Mouse (Mus musculus) neural tube, embryonic 14.5 days (tissue): ENCODE results near the gene Sult1c2. TPM values are rescaled to one million over a fixed set of nuclear protein-coding genes. Genes with fewer than 3 reads are reported as not detected.
"Not testable (repeated sequence)": the region's sequence is repeated elsewhere in the genome, so short reads cannot be mapped to it uniquely, and the experiment has no call there.

Source experiments
- ATAC-seq: fragments of 200-750 bp; cut with Nextera tagmentation; 2 replicates; pipeline ENCODE4 v1.8.0; 2017; ENCODE audit warnings: low read depth, mild to moderate bottlenecking, moderate TSS enrichment, moderate library complexity
- H3K27ac ChIP-seq: fragments of 300-500 bp; sonication (generic); 2 replicates; pipeline ENCODE4 v1.5.1; 2014; ENCODE audit warnings: low read depth, mild to moderate bottlenecking, control low read depth, low read length, moderate library complexity, mixed read lengths
- H3K27me3 ChIP-seq: fragments of 300-500 bp; sonication (generic); 2 replicates; pipeline ENCODE4 v1.6.1; 2014; ENCODE audit warnings: low read length; ENCODE audit not compliant: control insufficient read depth, insufficient read depth
- H3K36me3 ChIP-seq: fragments of 300-500 bp; sonication (generic); 2 replicates; pipeline ENCODE4 v1.6.1; 2014; ENCODE audit warnings: low read length, mixed read lengths; ENCODE audit not compliant: control insufficient read depth, insufficient read depth
- H3K4me1 ChIP-seq: fragments of 300-500 bp; sonication (generic); 2 replicates; pipeline ENCODE4 v1.6.1; 2014; ENCODE audit warnings: low read length; ENCODE audit not compliant: control insufficient read depth, insufficient read depth
- H3K4me2 ChIP-seq: fragments of 300-500 bp; sonication (generic); 2 replicates; pipeline ENCODE4 v1.6.1; 2014; ENCODE audit warnings: mild to moderate bottlenecking, low read depth, low read length, control low read depth
- H3K4me3 ChIP-seq: fragments of 300-500 bp; sonication (generic); 2 replicates; pipeline ENCODE4 v1.5.1; 2014; ENCODE audit warnings: low read depth, low read length, control low read depth, mixed read lengths
- H3K9ac ChIP-seq: fragments of 300-500 bp; sonication (generic); replicated peaks from 2 replicates; pipeline ENCODE4 v1.6.1; 2014; ENCODE audit warnings: low read depth, mild to moderate bottlenecking, control low read depth, low read length, mixed read lengths
- H3K9me3 ChIP-seq: fragments of 300-500 bp; sonication (generic); 2 replicates; pipeline ENCODE4 v1.6.1; 2016; ENCODE audit warnings: low read length; ENCODE audit not compliant: control insufficient read depth
- WGBS: fragments of 180-500 bp; shearing (Covaris S2); extraction: QIAGEN DNeasy Blood & Tissue Kit; methylation state at CpG from one replicate; pipeline ENCODE4 v1.1.7; 2014; 5-methylcytosine and 5-hydroxymethylcytosine counted together
- polyA plus RNA-seq: library from polyadenylated mRNA; unstranded; fragments of >200 nt; fragmentation: Nextera tagmentation; extraction: Ambion mirVana; gene quantifications from 2 replicates; pipeline ENCODE4 v1.2.1, GENCODE M21; 2014

The Sult1c2 gene
- not detected in 2 replicates for polyA plus RNA-seq

DNA sequence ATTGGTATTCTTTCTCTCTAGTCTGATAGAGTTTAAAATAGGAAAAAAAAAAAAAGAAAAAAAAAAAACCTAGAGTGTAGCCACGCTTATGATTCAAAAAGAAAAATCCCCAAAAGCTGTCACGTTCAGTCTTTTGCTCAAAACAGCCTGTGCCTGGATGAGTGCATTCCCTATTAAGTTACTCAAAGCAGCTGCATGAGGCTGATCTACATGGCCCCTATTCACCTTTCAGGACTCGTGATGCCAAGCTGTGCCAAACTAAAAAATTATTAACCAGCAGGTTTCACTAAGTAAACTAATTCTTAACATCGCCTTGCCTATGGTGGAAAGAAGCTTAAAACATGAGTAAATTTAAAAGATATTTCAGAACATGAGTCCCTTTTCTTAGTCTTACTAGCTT lies at the start of gene Sult1c2:
Gene Sult1c2 (minus strand): TSS at position 134 of the 400 bp plus-strand sequence.
- Histone ChIP-seq H3K9me3 (no peaks in the 10 kb centered on the region), H3K36me3 (no peaks in the 10 kb centered on the region), H3K4me1 (no peaks in the 10 kb centered on the region), H3K9ac (no peak within 1 kb of the TSS), H3K4me2 (no peak within 1 kb of the TSS), H3K27ac (no peak within 1 kb of the TSS), H3K27me3 (no peaks in the 10 kb centered on the region), H3K4me3 (no peak within 1 kb of the TSS)
- ATAC-seq, result no peak
- 92% methylated on average over 4 of the region's 4 CpGs for WGBS

DNA sequence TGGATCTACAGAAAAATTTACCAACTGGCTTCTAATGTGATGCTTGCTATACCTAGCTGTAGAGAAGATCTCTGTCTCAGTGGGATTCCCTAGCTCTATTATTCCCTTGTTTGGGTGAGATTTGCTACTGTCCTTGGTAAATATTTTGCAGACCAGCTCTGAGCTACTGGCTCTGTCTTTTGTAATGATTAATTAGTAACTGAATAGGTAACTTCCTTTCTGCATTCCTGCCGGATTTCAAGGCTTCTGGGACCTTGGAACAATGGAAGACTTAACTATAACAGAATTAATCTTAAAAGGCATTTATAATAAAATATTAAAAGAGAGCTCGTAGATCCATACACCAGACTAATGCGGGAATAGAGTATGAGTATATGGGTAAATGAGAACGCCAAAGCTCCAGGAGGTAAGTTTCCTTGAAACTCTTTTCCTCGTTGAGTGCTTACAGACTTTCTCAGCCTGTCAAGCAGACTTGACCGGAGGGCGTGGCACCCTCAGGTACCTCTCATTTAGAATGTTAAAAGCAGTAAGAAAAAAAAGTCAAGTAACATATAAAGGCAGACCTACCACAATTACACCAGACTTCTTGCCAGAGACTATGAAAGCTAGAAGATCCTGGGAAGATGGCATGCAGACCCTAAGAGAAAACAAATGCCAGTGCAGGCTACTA lies 33.0 kb upstream of the Sult1c2 start:
- H3K36me3 ChIP-seq, H3K27ac ChIP-seq, ATAC-seq, H3K27me3 ChIP-seq, H3K4me2 ChIP-seq, H3K4me1 ChIP-seq, H3K9me3 ChIP-seq, H3K9ac ChIP-seq, H3K4me3 ChIP-seq: not testable (repeated sequence)
- 86% methylated on average over 7 of the region's 7 CpGs for WGBS

DNA sequence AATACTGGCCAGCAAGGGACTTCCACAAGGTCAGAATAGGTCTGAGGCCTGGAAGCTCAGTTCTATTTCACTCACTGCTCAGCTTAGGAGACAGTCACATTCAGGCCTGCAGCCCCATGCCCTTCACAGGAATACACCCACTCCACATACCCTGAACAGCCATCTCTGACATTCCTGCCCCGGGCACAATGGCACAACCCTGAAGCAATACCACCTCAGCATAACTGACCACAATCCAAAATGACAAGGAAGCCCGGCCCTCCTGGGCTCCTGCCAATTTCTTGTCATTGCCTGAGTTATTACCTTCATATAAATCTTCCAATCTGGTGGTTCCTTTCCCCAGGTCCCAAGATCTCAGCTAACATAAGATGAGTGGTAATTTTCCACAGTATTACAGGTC lies 28.3 kb upstream of the Sult1c2 start:
- ATAC-seq, result no peak
- H3K27ac ChIP-seq, result no peak overlapping the region
- no peaks in the 10 kb centered on the region for H3K9me3 ChIP-seq
- H3K9ac ChIP-seq, result no peak overlapping the region
- no peaks in the 10 kb centered on the region for H3K27me3 ChIP-seq
- no peaks in the 10 kb centered on the region for H3K4me1 ChIP-seq
- H3K4me3 ChIP-seq, result no peak overlapping the region
- H3K36me3 ChIP-seq, result no peaks in the 10 kb centered on the region
- no peak overlapping the region for H3K4me2 ChIP-seq
- WGBS, result 84% methylated on average over 2 of the region's 2 CpGs

DNA sequence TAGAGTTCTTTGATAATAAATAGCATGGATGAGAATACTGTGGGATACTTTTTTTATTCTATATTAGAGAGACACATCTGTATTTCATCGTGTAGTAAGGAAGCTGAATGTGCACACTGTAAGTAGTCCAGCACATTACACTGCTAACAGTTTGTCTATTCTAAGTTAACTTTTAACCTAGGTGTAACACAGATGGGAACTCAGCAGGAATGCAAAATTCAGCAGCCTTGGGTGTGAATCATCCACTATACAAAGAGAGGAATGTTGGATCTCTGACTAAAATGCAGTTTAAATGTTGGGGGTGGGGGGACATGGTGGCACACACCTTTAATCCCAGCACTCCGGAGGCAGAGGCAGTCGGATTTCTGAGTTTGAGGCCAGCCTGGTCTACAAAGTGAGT lies 26.1 kb upstream of the Sult1c2 start:
- no peaks in the 10 kb centered on the region for H3K36me3 ChIP-seq
- H3K4me2 ChIP-seq, result no peak overlapping the region
- no peak overlapping the region for H3K9ac ChIP-seq
- H3K4me1 ChIP-seq, result no peaks in the 10 kb centered on the region
- 87% methylated on average over 3 of the region's 3 CpGs for WGBS
- H3K4me3 ChIP-seq, result no peak overlapping the region
- no peak for ATAC-seq
- H3K27ac ChIP-seq, result no peak overlapping the region
- H3K27me3 ChIP-seq, result no peaks in the 10 kb centered on the region
- H3K9me3 ChIP-seq, result no peaks in the 10 kb centered on the region

DNA sequence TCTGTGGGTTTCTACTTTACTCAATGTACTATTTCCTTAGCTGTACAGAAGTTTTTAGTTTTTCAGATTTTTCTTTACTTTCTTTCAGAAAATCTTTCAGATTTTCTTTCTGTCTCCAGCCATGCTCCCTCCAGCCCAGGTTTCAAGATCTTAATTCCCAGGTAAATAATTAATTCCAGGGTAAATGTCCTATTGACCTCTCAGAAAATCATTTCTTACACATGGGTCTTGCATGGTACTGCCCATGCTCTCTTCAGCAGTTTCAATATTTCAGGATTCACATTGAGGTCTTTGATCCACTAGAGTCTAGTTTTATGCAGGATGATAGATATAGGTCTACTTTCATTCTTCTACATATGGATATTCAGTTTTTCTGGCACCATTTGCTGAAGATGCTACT lies 23.8 kb upstream of the Sult1c2 start:
- no peak for ATAC-seq
- no peaks in the 10 kb centered on the region for H3K27me3 ChIP-seq
- no peaks in the 10 kb centered on the region for H3K4me1 ChIP-seq
- no peak overlapping the region for H3K4me3 ChIP-seq
- no peak overlapping the region for H3K4me2 ChIP-seq
- no peaks in the 10 kb centered on the region for H3K36me3 ChIP-seq
- no peak overlapping the region for H3K27ac ChIP-seq
- H3K9me3 ChIP-seq, result no peaks in the 10 kb centered on the region
- no peak overlapping the region for H3K9ac ChIP-seq

DNA sequence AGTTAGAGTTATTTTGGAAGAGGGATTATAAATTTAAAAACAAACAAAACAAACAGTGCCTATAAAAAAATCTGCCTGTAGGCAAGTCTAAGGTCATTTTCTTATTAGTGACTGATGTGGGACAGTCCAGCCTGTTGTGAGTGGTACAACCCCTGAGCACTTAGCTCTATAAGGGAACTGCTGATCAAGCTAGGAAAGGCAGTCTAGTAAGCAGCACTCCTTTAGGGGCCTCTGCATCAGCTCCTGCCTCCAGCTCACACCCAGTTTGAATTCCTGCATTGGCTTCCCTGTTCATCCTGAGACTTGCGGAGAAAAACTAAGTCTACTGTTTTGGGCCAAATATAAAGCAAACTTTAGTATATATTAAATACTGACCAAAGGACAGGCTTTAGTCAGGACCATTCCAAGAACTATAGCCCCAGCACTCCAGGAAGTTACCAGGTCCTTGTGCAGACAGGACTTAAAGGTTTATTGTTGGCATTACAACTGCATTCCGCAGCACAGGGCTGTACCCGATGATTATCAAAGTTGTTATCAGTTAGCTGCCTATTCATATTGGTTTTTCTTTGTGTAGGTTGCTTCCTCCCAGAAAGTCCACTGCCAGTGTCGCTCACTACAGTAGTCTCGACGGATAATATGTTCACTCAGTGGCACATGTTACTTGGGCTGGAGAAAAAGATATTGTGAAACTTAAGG lies 19.3 kb upstream of the Sult1c2 start:
- no peaks in the 10 kb centered on the region for H3K9me3 ChIP-seq
- no peak overlapping the region for H3K4me2 ChIP-seq
- no peaks in the 10 kb centered on the region for H3K27me3 ChIP-seq
- H3K9ac ChIP-seq, result no peak overlapping the region
- no peaks in the 10 kb centered on the region for H3K4me1 ChIP-seq
- no peak for ATAC-seq
- no peak overlapping the region for H3K27ac ChIP-seq
- 88% methylated on average over 6 of the region's 6 CpGs for WGBS
- H3K4me3 ChIP-seq, result no peak overlapping the region
- no peaks in the 10 kb centered on the region for H3K36me3 ChIP-seq

DNA sequence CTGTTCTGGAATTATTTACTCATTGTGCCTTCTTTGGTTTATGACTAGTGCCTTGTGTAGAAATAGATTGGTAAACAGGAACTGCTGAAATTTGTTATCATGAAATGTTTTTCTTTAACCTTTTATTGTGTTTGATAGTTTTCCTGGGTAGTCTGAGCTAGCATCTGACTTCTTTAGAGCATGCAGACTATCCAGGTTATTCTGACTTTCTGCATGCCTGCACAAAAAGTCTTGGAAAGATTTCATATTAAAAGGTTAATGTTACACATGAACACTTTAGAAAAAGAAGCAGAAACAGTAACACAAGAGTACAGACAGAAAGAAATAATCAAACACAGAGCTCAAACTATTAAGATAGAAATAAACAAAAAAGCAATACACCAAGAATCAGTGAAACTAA lies 14.4 kb upstream of the Sult1c2 start:
- H3K27ac ChIP-seq, result no peak overlapping the region
- no peak overlapping the region for H3K4me3 ChIP-seq
- H3K9ac ChIP-seq, result no peak overlapping the region
- H3K36me3 ChIP-seq, result no peaks in the 10 kb centered on the region
- H3K9me3 ChIP-seq, result no peaks in the 10 kb centered on the region
- no peaks in the 10 kb centered on the region for H3K4me1 ChIP-seq
- no peak for ATAC-seq
- no peak overlapping the region for H3K4me2 ChIP-seq
- no peaks in the 10 kb centered on the region for H3K27me3 ChIP-seq

DNA sequence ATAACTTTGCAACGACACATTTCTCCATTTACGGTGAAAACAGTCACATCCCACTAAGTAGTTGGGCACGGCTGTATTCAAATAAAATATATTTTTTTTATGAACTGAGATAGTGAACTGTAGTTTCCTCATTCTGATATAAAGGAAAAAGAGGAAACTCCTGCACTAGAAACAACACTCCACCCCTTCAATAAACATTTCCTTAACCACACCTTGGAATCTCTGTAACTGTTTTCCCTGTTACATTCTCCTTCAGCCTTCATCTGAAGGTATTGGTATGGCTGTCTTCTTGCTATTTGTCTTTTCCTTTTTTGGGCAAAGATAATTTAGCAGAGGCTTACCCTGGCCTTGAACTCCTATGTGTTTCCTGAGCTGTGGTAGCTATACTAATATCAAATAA lies 8.9 kb upstream of the Sult1c2 start:
- H3K4me2 ChIP-seq, result no peak overlapping the region
- H3K9ac ChIP-seq, result no peak overlapping the region
- H3K27ac ChIP-seq, result no peak overlapping the region
- H3K27me3 ChIP-seq, result no peaks in the 10 kb centered on the region
- H3K9me3 ChIP-seq, result no peaks in the 10 kb centered on the region
- no peak for ATAC-seq
- 90% methylated on average over 3 of the region's 3 CpGs for WGBS
- no peak overlapping the region for H3K4me3 ChIP-seq
- H3K4me1 ChIP-seq, result no peaks in the 10 kb centered on the region
- H3K36me3 ChIP-seq, result no peaks in the 10 kb centered on the region

DNA sequence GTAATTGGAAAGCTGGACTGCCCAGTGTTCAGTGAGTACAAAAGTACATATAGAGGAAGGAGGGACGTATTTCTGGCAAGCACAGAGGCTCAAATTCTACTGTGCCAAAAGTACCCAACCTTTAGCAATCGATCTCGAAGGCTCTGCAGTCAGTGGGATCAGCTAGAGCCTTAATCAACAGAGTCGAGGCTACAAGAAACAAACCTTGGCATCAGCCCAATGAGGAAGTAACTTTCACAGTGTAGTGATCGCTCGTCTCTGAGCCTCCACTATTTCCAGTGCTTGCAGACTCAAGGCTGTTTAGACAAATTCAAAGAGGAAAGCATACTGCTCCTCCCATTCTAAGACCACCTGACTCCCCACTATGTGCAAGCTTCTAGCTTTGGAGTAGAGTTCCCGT lies 343 bp downstream of the Sult1c2 start:
- H3K27ac ChIP-seq, result no peak overlapping the region
- ATAC-seq, result no peak
- H3K9me3 ChIP-seq, result no peaks in the 10 kb centered on the region
- WGBS, result 86% methylated on average over 7 of the region's 7 CpGs
- H3K4me3 ChIP-seq, result no peak overlapping the region
- no peak overlapping the region for H3K4me2 ChIP-seq
- H3K4me1 ChIP-seq, result no peaks in the 10 kb centered on the region
- no peaks in the 10 kb centered on the region for H3K27me3 ChIP-seq
- H3K36me3 ChIP-seq, result no peaks in the 10 kb centered on the region
- no peak overlapping the region for H3K9ac ChIP-seq
